Mouse (Mus musculus): ENCODE measurements around the gene Otub2. TPM values are rescaled to one million over a fixed set of nuclear protein-coding genes. Genes with fewer than 3 reads are reported as not detected.

Otub2 gene
- polyA plus RNA-seq, 1 experiment, result 5.7 TPM

DNA sequence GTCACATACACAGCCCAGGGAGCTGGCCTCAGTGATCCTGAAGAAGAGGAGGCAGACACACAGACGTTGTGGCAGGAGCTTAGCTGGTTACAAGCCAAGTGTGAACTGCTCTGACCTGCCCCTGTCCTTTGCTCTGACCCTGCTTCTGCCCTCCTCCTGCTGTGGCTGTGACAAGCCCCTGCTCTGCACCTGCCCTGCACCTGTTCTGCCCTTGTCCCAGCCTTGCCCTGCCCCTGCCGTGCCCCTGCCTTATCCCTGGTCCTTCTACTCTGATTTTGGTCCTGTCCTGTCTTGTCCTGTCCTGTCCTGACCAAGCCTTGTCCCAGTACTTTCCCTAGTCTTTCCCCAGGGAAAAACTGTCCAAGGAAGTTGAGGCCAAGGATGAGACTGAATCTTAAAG is 19.7 kb upstream of the Otub2 start:
- Histone ChIP-seq H3K36me3 (ENCODE audit: control insufficient read depth, insufficient read depth, low read length) (no peaks in the 10 kb centered on the region), H3K4me1 (ENCODE audit: control insufficient read depth, insufficient read depth, insufficient read length) (no peaks in the 10 kb centered on the region), H3K27ac (ENCODE audit: insufficient read depth, low read length) (no peak overlapping the region), H3K27me3 (ENCODE audit: control insufficient read depth, insufficient read depth, low read length) (no peaks in the 10 kb centered on the region), H3K4me3 (ENCODE audit: extremely low read depth, insufficient read depth, insufficient read length) (no peak overlapping the region)
- TF ChIP-seq POLR2A (IDR thresholded peaks at IDR 0.05; ENCODE audit: low read depth, low read length), result no peak
- TF ChIP-seq CTCF (IDR thresholded peaks at IDR 0.05; ENCODE audit: extremely low read depth, insufficient read depth, insufficient read length, insufficient replicate concordance), result no peak
- DNase-seq (ENCODE audit: low read depth in 1 of 2, low spot score in 2 of 2), result no peak
- WGBS, result 44% methylated on average over 2 of the region's 2 CpGs

DNA sequence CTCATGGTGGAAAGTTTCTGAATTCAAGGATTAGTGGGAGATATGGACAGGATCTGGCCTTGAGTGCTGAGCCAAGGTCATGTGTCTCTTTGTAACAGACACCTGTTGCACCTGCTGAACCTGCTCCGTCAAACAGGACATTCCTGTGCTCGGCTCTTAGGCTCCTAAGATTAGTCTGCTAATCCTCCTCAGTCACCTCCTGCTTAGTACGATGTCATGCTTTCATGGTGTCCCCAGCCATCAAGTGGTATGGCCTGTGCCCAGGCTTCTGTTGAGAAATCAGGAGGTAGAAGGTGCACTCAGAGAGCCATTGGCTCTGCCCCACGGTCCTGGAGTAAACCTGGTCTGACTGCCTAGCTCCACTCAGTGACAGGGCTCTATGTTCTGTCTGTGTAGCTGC is 17.6 kb upstream of the Otub2 start:
- WGBS, result 86% methylated on average over 4 of the region's 4 CpGs
- no peaks in the 10 kb centered on the region for H3K27me3 ChIP-seq (ENCODE audit: control insufficient read depth, insufficient read depth, low read length)
- no peak for TF ChIP-seq POLR2A (IDR thresholded peaks at IDR 0.05; ENCODE audit: low read depth, low read length)
- no peak for TF ChIP-seq CTCF (IDR thresholded peaks at IDR 0.05; ENCODE audit: extremely low read depth, insufficient read depth, insufficient read length, insufficient replicate concordance)

DNA sequence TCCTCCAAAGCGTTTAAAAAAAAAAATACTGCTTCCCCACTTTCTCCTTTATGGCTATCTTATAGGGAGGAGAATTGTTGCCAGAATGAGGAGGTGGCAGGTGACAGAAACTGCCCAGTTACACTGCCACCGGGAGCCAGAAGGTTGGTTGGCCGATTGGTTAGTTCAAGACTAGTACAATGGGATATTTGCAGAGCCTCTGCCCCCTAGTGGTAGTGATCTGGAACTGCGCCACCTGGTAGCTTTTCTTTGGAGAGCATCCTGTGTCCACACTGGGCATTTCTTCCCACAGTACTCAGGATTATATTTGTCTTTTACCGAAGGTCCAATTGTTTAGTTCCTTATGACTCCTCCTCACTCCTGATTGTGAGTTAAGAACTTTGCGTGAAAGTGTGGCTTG is 16.8 kb upstream of the Otub2 start:
- TF ChIP-seq POLR2A (IDR thresholded peaks at IDR 0.05; ENCODE audit: low read depth, low read length) (no peak), CTCF (IDR thresholded peaks at IDR 0.05; ENCODE audit: extremely low read depth, insufficient read depth, insufficient read length, insufficient replicate concordance) (peak; percentile 68; the same call in 1 of the 2 replicates)
- no peaks in the 10 kb centered on the region for H3K27me3 ChIP-seq (ENCODE audit: control insufficient read depth, insufficient read depth, low read length)
- 23% methylated on average over 6 of the region's 6 CpGs for WGBS
- no peaks in the 10 kb centered on the region for H3K36me3 ChIP-seq (ENCODE audit: control insufficient read depth, insufficient read depth, low read length)
- no peak overlapping the region for H3K27ac ChIP-seq (ENCODE audit: insufficient read depth, low read length)
- H3K4me1 ChIP-seq (ENCODE audit: control insufficient read depth, insufficient read depth, insufficient read length), result no peaks in the 10 kb centered on the region
- DNase-seq (ENCODE audit: low read depth in 1 of 2, low spot score in 2 of 2), result peak in 1 of 2 experiments; percentile 62
- no peak overlapping the region for H3K4me3 ChIP-seq (ENCODE audit: extremely low read depth, insufficient read depth, insufficient read length)

More for the DNA sequence above, 17.6 kb upstream of the Otub2 start:
- no peaks in the 10 kb centered on the region for H3K4me1 ChIP-seq (ENCODE audit: control insufficient read depth, insufficient read depth, insufficient read length)
- no peaks in the 10 kb centered on the region for H3K36me3 ChIP-seq (ENCODE audit: control insufficient read depth, insufficient read depth, low read length)
- no peak for DNase-seq (ENCODE audit: low read depth in 1 of 2, low spot score in 2 of 2)
- no peak overlapping the region for H3K27ac ChIP-seq (ENCODE audit: insufficient read depth, low read length)
- no peak overlapping the region for H3K4me3 ChIP-seq (ENCODE audit: extremely low read depth, insufficient read depth, insufficient read length)

DNA sequence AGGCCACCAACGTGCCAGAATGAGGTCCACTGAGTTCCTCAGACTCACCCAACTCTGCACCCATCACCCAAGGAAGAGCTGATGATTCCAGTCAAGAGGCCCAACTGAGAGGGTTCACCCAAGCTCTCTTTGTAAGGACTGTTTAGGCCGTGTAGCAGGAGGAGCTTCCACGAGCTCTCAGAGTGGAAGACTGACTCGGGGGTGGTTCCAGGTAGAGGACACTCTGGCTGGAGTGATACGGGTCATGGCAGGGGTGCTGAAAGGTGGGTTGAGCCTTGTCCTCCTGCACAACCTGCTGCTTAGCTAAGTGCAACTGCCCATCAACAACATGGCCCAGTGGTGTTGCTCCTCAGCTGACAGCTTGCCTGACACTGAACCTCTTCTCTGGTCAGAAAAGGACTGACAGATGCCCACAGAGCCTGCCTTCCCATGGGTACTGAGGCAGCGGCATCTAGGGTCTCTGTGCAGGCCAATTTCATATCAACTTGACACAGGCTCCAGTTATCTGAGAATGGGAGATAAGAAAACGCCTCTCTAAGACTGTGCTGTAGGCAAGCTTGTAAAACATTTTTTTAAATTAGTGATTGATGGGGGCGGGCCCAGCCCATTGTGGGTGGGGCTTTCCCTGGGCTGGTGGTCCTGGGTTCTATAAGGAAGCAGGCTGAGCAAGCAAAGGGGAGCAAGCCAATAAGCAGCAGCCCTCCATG is 14.8 kb upstream of the Otub2 start:
- Histone ChIP-seq H3K27me3 (ENCODE audit: control insufficient read depth, insufficient read depth, low read length) (no peaks in the 10 kb centered on the region), H3K4me1 (ENCODE audit: control insufficient read depth, insufficient read depth, insufficient read length) (no peaks in the 10 kb centered on the region), H3K36me3 (ENCODE audit: control insufficient read depth, insufficient read depth, low read length) (no peaks in the 10 kb centered on the region), H3K4me3 (ENCODE audit: extremely low read depth, insufficient read depth, insufficient read length) (no peak overlapping the region), H3K27ac (ENCODE audit: insufficient read depth, low read length) (no peak overlapping the region)
- no peak for DNase-seq (ENCODE audit: low read depth in 1 of 2, low spot score in 2 of 2)
- 74% methylated on average over 8 of the region's 8 CpGs for WGBS
- no peak for TF ChIP-seq CTCF (IDR thresholded peaks at IDR 0.05; ENCODE audit: extremely low read depth, insufficient read depth, insufficient read length, insufficient replicate concordance)
- TF ChIP-seq POLR2A (IDR thresholded peaks at IDR 0.05; ENCODE audit: low read depth, low read length), result no peak

DNA sequence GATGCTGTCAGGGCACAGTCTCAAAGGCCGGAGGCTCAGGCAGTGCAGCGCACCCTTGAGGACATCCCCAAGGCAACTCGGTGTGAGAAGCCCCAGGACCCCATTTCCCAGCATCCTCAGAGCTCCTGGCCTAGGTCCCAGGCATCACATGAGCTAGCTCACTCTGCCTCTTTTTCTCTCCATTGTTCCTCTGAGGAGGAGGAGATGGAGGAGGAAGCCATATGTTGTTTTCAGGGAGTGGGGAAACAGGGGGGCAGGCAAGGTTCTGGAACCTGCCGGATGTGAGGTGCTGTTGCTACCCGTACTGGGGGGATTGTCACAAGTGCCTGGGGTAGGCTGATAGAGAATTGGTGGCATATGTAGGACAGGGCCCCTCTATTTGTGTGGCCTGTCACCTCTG is 12.4 kb upstream of the Otub2 start:
- H3K27me3 ChIP-seq (ENCODE audit: control insufficient read depth, insufficient read depth, low read length), result no peaks in the 10 kb centered on the region
- H3K4me3 ChIP-seq (ENCODE audit: extremely low read depth, insufficient read depth, insufficient read length), result no peak overlapping the region
- DNase-seq (ENCODE audit: low read depth in 1 of 2, low spot score in 2 of 2), result no peak
- TF ChIP-seq CTCF (IDR thresholded peaks at IDR 0.05; ENCODE audit: extremely low read depth, insufficient read depth, insufficient read length, insufficient replicate concordance) (no peak), POLR2A (IDR thresholded peaks at IDR 0.05; ENCODE audit: low read depth, low read length) (no peak)
- 69% methylated on average over 5 of the region's 5 CpGs for WGBS
- no peaks in the 10 kb centered on the region for H3K36me3 ChIP-seq (ENCODE audit: control insufficient read depth, insufficient read depth, low read length)
- no peak overlapping the region for H3K27ac ChIP-seq (ENCODE audit: insufficient read depth, low read length)
- H3K4me1 ChIP-seq (ENCODE audit: control insufficient read depth, insufficient read depth, insufficient read length), result no peaks in the 10 kb centered on the region

DNA sequence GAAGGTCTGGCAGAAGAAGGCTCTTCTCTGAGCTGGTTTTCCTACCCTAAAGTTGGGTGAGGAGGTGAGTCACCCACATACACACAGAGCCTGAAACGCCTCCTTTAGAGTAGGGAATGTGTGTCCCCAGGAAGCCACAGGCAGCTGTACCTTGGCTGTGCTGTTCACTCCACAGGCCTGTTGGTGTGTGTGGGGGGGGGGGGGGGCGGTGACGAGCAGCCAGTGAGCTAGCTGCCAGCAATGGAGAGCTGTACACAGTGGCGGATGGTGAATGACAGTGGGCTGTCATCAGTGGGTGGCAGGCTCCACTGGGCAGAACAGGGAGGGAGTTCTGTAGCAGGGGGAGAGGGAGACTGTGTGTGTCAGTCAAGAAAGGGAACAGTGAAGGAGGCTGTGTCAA is 11.7 kb upstream of the Otub2 start:
- Histone ChIP-seq H3K27ac (ENCODE audit: insufficient read depth, low read length) (no peak overlapping the region), H3K27me3 (ENCODE audit: control insufficient read depth, insufficient read depth, low read length) (no peaks in the 10 kb centered on the region), H3K4me3 (ENCODE audit: extremely low read depth, insufficient read depth, insufficient read length) (no peak overlapping the region), H3K36me3 (ENCODE audit: control insufficient read depth, insufficient read depth, low read length) (no peaks in the 10 kb centered on the region), H3K4me1 (ENCODE audit: control insufficient read depth, insufficient read depth, insufficient read length) (no peaks in the 10 kb centered on the region)
- DNase-seq (ENCODE audit: low read depth in 1 of 2, low spot score in 2 of 2), result no peak
- TF ChIP-seq POLR2A (IDR thresholded peaks at IDR 0.05; ENCODE audit: low read depth, low read length) (no peak), CTCF (IDR thresholded peaks at IDR 0.05; ENCODE audit: extremely low read depth, insufficient read depth, insufficient read length, insufficient replicate concordance) (no peak)
- 49% methylated on average over 4 of the region's 4 CpGs for WGBS

DNA sequence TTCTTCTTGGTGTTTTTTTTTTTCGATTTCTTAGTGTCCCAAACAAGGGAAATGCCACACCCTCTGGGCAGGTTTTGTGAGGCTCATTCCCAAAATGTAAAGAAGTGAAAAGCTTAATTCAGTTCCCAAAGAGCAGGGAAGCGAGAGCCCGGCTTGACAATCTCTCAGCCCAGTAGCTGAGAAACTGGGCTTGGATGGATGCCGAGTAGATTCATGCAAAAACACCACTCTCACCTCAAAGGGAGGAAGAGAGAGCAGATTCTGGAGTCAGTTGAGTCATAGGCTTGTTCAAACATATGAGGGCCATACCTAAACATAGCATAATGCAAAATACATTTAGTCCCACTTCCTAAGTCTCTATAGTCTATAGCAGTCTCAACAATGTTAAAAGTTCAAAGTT is 8.3 kb upstream of the Otub2 start:
- DNase-seq (ENCODE audit: low read depth in 1 of 2, low spot score in 2 of 2), result no peak
- 84% methylated on average over 4 of the region's 4 CpGs for WGBS
- no peak overlapping the region for H3K4me3 ChIP-seq (ENCODE audit: extremely low read depth, insufficient read depth, insufficient read length)
- H3K4me1 ChIP-seq (ENCODE audit: control insufficient read depth, insufficient read depth, insufficient read length), result no peaks in the 10 kb centered on the region
- H3K27me3 ChIP-seq (ENCODE audit: control insufficient read depth, insufficient read depth, low read length), result no peaks in the 10 kb centered on the region
- no peak overlapping the region for H3K27ac ChIP-seq (ENCODE audit: insufficient read depth, low read length)
- no peak for TF ChIP-seq POLR2A (IDR thresholded peaks at IDR 0.05; ENCODE audit: low read depth, low read length)
- no peak for TF ChIP-seq CTCF (IDR thresholded peaks at IDR 0.05; ENCODE audit: extremely low read depth, insufficient read depth, insufficient read length, insufficient replicate concordance)
- no peaks in the 10 kb centered on the region for H3K36me3 ChIP-seq (ENCODE audit: control insufficient read depth, insufficient read depth, low read length)

All from spleen, adult 2 months (tissue).